Mouse (Mus musculus) natural killer cell, adult 2 months (primary cell): Measurements from ENCODE around the gene C530025M09Rik.

Experiments used
- DNase-seq, 2 experiments: peaks; one replicate each; pipeline ENCODE4 v3.0.0; 2022; ENCODE audit warnings: low spot score in 2 of 2

C530025M09Rik gene

GRCm38 (mm10) chr2:149804599-149805140 lies 26.3 kb downstream of the C530025M09Rik start:
- DNase-seq = no peak

- DNase-seq = no peak
Observed at GRCm38 (mm10) chr2:149798613-149799012, 32.4 kb downstream of the C530025M09Rik start.
